Mouse (Mus musculus): ENCODE results near the gene Gldc. TPM values are rescaled to one million over a fixed set of nuclear protein-coding genes. Genes with fewer than 3 reads are reported as not detected.

The Gldc gene
- polyA plus RNA-seq (2014; fragmentation: Illumina TruSeq; extraction: RNeasy Lipid Tissue Mini Kit (QIAGEN cat#74804); ENCODE audit: insufficient read depth, low read depth, low replicate concordance) = 0.10 TPM

GRCm38 (mm10) chr19:30174919-30175571, at the start of gene Gldc:
Gene Gldc (minus strand): TSS chr19:30175429.

Other genes with a start within 250 kb of the Gldc start
- not detected for gene Trpd52l3, start 171.6 kb downstream of the Gldc start, polyA plus RNA-seq (2014; fragmentation: Illumina TruSeq; extraction: RNeasy Lipid Tissue Mini Kit (QIAGEN cat#74804); ENCODE audit: insufficient read depth, low read depth, low replicate concordance)
- gene Uhrf2, start 144.9 kb downstream of the Gldc start, polyA plus RNA-seq (2014; fragmentation: Illumina TruSeq; extraction: RNeasy Lipid Tissue Mini Kit (QIAGEN cat#74804); ENCODE audit: insufficient read depth, low read depth, low replicate concordance) = 23.1 TPM
- gene Mbl2, start 57.5 kb upstream of the Gldc start, polyA plus RNA-seq (2014; fragmentation: Illumina TruSeq; extraction: RNeasy Lipid Tissue Mini Kit (QIAGEN cat#74804); ENCODE audit: insufficient read depth, low read depth, low replicate concordance) = not detected